Mouse (Mus musculus): ENCODE data around the gene Unc13b. TPM values are rescaled to one million over a fixed set of nuclear protein-coding genes. Genes with fewer than 3 reads are reported as not detected.

The Unc13b gene
- polyA plus RNA-seq, 1 experiment = 0.42 TPM

- H3K79me2 ChIP-seq (ENCODE audit: control insufficient read depth, insufficient read depth) = no peaks in the 10 kb centered on the region
- no peak overlapping the region for H3K4me3 ChIP-seq
- no peak overlapping the region for H3K4me2 ChIP-seq (ENCODE audit: low read depth)
- no peak overlapping the region for H3ac ChIP-seq (ENCODE audit: control insufficient read depth, insufficient read length)
- H3K27me3 ChIP-seq (ENCODE audit: control insufficient read depth, insufficient read depth, insufficient read length) = no peaks in the 10 kb centered on the region
- TF ChIP-seq TCF3 (IDR thresholded peaks at IDR 0.05; ENCODE audit: insufficient read length, low read depth) = no peak
- TF ChIP-seq POLR2AphosphoS2 (IDR thresholded peaks at IDR 0.05; ENCODE audit: insufficient read length, low read depth) = no peak
- no peak for TF ChIP-seq USF1 (IDR thresholded peaks at IDR 0.05; ENCODE audit: low read depth)
- no peak for TF ChIP-seq E2F4 (IDR thresholded peaks at IDR 0.05; ENCODE audit: insufficient read depth)
- TF ChIP-seq MYOG (IDR thresholded peaks at IDR 0.05; ENCODE audit: control insufficient read depth in 1 of 3, insufficient read depth in 1 of 3, insufficient read length in 2 of 3, low read depth in 2 of 3) = no peak
- no peak for TF ChIP-seq MAX (IDR thresholded peaks at IDR 0.05; ENCODE audit: low read depth)
- no peak for TF ChIP-seq REST (IDR thresholded peaks at IDR 0.05; ENCODE audit: insufficient read depth, insufficient read length)
- no peaks in the 10 kb centered on the region for H3K36me3 ChIP-seq (ENCODE audit: control insufficient read depth, insufficient read depth)
Measured at GRCm38 (mm10) chr4:43019641-43020465, 38.9 kb upstream of the Unc13b start.

GRCm38 (mm10) chr4:43020876-43021275, 37.9 kb upstream of the Unc13b start:
- H3K27me3 ChIP-seq (ENCODE audit: control insufficient read depth, insufficient read depth, insufficient read length) = no peaks in the 10 kb centered on the region
- TF ChIP-seq MAX (IDR thresholded peaks at IDR 0.05; ENCODE audit: low read depth) (no peak), MYOD1 (IDR thresholded peaks at IDR 0.05; ENCODE audit: control insufficient read depth in 1 of 3, insufficient read length in 2 of 3, low read depth in 2 of 3) (no peak), CEBPB (IDR thresholded peaks at IDR 0.05; ENCODE audit: insufficient read depth, poor library complexity, severe bottlenecking) (no peak), E2F4 (IDR thresholded peaks at IDR 0.05; ENCODE audit: insufficient read depth) (no peak), POLR2AphosphoS2 (IDR thresholded peaks at IDR 0.05; ENCODE audit: insufficient read length, low read depth) (no peak), USF1 (IDR thresholded peaks at IDR 0.05; ENCODE audit: low read depth) (no peak), MYOG (IDR thresholded peaks at IDR 0.05; ENCODE audit: control insufficient read depth in 1 of 3, insufficient read depth in 1 of 3, insufficient read length in 2 of 3, low read depth in 2 of 3) (no peak), REST (IDR thresholded peaks at IDR 0.05; ENCODE audit: insufficient read depth, insufficient read length) (no peak), TCF3 (IDR thresholded peaks at IDR 0.05; ENCODE audit: insufficient read length, low read depth) (no peak), TCF12 (IDR thresholded peaks at IDR 0.05; ENCODE audit: insufficient read depth, poor library complexity, severe bottlenecking) (no peak), POLR2A (IDR thresholded peaks at IDR 0.05; ENCODE audit: insufficient read length, low read depth) (no peak), SRF (IDR thresholded peaks at IDR 0.05; ENCODE audit: control insufficient read depth, insufficient read length, low read depth) (no peak)
- H3ac ChIP-seq (ENCODE audit: control insufficient read depth, insufficient read length) = no peak overlapping the region
- no peaks in the 10 kb centered on the region for H3K36me3 ChIP-seq (ENCODE audit: control insufficient read depth, insufficient read depth)
- no peak overlapping the region for H3K4me3 ChIP-seq
- no peak overlapping the region for H3K4me2 ChIP-seq (ENCODE audit: low read depth)
- H3K79me2 ChIP-seq (ENCODE audit: control insufficient read depth, insufficient read depth) = no peaks in the 10 kb centered on the region

GRCm38 (mm10) chr4:43021341-43021740, 37.4 kb upstream of the Unc13b start:
- H3ac ChIP-seq (ENCODE audit: control insufficient read depth, insufficient read length) = no peak overlapping the region
- no peaks in the 10 kb centered on the region for H3K79me2 ChIP-seq (ENCODE audit: control insufficient read depth, insufficient read depth)
- no peak overlapping the region for H3K4me3 ChIP-seq
- no peak for TF ChIP-seq TCF12 (IDR thresholded peaks at IDR 0.05; ENCODE audit: insufficient read depth, poor library complexity, severe bottlenecking)
- TF ChIP-seq USF1 (IDR thresholded peaks at IDR 0.05; ENCODE audit: low read depth) = no peak
- TF ChIP-seq MYOG (IDR thresholded peaks at IDR 0.05; ENCODE audit: control insufficient read depth in 1 of 3, insufficient read depth in 1 of 3, insufficient read length in 2 of 3, low read depth in 2 of 3) = no peak
- TF ChIP-seq E2F4 (IDR thresholded peaks at IDR 0.05; ENCODE audit: insufficient read depth) = no peak
- TF ChIP-seq MYOD1 (IDR thresholded peaks at IDR 0.05; ENCODE audit: control insufficient read depth in 1 of 3, insufficient read length in 2 of 3, low read depth in 2 of 3) = no peak
- no peak for TF ChIP-seq MAX (IDR thresholded peaks at IDR 0.05; ENCODE audit: low read depth)
- TF ChIP-seq POLR2AphosphoS2 (IDR thresholded peaks at IDR 0.05; ENCODE audit: insufficient read length, low read depth) = no peak
- no peak for TF ChIP-seq CEBPB (IDR thresholded peaks at IDR 0.05; ENCODE audit: insufficient read depth, poor library complexity, severe bottlenecking)
- TF ChIP-seq REST (IDR thresholded peaks at IDR 0.05; ENCODE audit: insufficient read depth, insufficient read length) = no peak
- no peak for TF ChIP-seq SRF (IDR thresholded peaks at IDR 0.05; ENCODE audit: control insufficient read depth, insufficient read length, low read depth)
- no peak overlapping the region for H3K4me2 ChIP-seq (ENCODE audit: low read depth)
- H3K36me3 ChIP-seq (ENCODE audit: control insufficient read depth, insufficient read depth) = no peaks in the 10 kb centered on the region
- no peaks in the 10 kb centered on the region for H3K27me3 ChIP-seq (ENCODE audit: control insufficient read depth, insufficient read depth, insufficient read length)

- no peaks in the 10 kb centered on the region for H3K79me2 ChIP-seq (ENCODE audit: control insufficient read depth, insufficient read depth)
- no peaks in the 10 kb centered on the region for H3K27me3 ChIP-seq (ENCODE audit: control insufficient read depth, insufficient read depth, insufficient read length)
- TF ChIP-seq POLR2AphosphoS2 (IDR thresholded peaks at IDR 0.05; ENCODE audit: insufficient read length, low read depth) (no peak), POLR2A (IDR thresholded peaks at IDR 0.05; ENCODE audit: insufficient read length, low read depth) (no peak), REST (IDR thresholded peaks at IDR 0.05; ENCODE audit: insufficient read depth, insufficient read length) (no peak), CEBPB (IDR thresholded peaks at IDR 0.05; ENCODE audit: insufficient read depth, poor library complexity, severe bottlenecking) (no peak), USF1 (IDR thresholded peaks at IDR 0.05; ENCODE audit: low read depth) (no peak), TCF12 (IDR thresholded peaks at IDR 0.05; ENCODE audit: insufficient read depth, poor library complexity, severe bottlenecking) (no peak), E2F4 (IDR thresholded peaks at IDR 0.05; ENCODE audit: insufficient read depth) (no peak), MYOD1 (IDR thresholded peaks at IDR 0.05; ENCODE audit: control insufficient read depth in 1 of 3, insufficient read length in 2 of 3, low read depth in 2 of 3) (no peak), SRF (IDR thresholded peaks at IDR 0.05; ENCODE audit: control insufficient read depth, insufficient read length, low read depth) (no peak), TCF3 (IDR thresholded peaks at IDR 0.05; ENCODE audit: insufficient read length, low read depth) (no peak), MAX (IDR thresholded peaks at IDR 0.05; ENCODE audit: low read depth) (no peak), MYOG (IDR thresholded peaks at IDR 0.05; ENCODE audit: control insufficient read depth in 1 of 3, insufficient read depth in 1 of 3, insufficient read length in 2 of 3, low read depth in 2 of 3) (no peak)
- H3K4me3 ChIP-seq = peak overlapping the region; percentile 32
- no peaks in the 10 kb centered on the region for H3K36me3 ChIP-seq (ENCODE audit: control insufficient read depth, insufficient read depth)
- H3K4me2 ChIP-seq (ENCODE audit: low read depth) = peak overlapping the region; percentile 95
- H3ac ChIP-seq (ENCODE audit: control insufficient read depth, insufficient read length) = no peak overlapping the region
Measured at GRCm38 (mm10) chr4:43024673-43025072, 34.1 kb upstream of the Unc13b start.
